Mouse (Mus musculus) frontal cortex, adult 2 months (tissue): ENCODE results near the gene Pard6a. TPM values are rescaled to one million over a fixed set of nuclear protein-coding genes. Genes with fewer than 3 reads are reported as not detected.

Experiments used
- DNase-seq, 2 experiments: peaks; one replicate each; pipeline ENCODE4 v3.0.0; 2022; ENCODE audit warnings: low spot score in 1 of 2; ENCODE audit errors: extremely low spot score in 1 of 2
- polyA plus RNA-seq: library from polyadenylated mRNA; depleted of rRNA; stranded (reverse); fragments of >200 nt; gene quantifications from 2 replicates; pipeline ENCODE4 v1.2.3, GENCODE M21; 2012; rRNA removed

Pard6a gene
- polyA plus RNA-seq, 1 experiment = 49.5 TPM

- no peak for DNase-seq
These were observed 38.3 kb downstream of the Pard6a start for GRCm38 (mm10) chr8:105739216-105739615.

- no peak for DNase-seq
These were observed 42.4 kb downstream of the Pard6a start for GRCm38 (mm10) chr8:105743301-105743700.

GRCm38 (mm10) chr8:105750606-105751005 is 49.7 kb downstream of the Pard6a start:
- DNase-seq = peak in 1 of 2 experiments; percentile 38

Other genes with a start within 250 kb of the Pard6a start
- 66.7 and 76.4 TPM in 2 replicates for gene Tppp3, start 229.6 kb upstream of the Pard6a start, polyA plus RNA-seq
- 75.3 and 75.7 TPM in 2 replicates for gene Zdhhc1, start 204.2 kb upstream of the Pard6a start, polyA plus RNA-seq
- gene Hsd11b2, start 182.4 kb upstream of the Pard6a start, polyA plus RNA-seq = 0.21 and 0.22 TPM in 2 replicates
- 334 and 339 TPM in 2 replicates for gene Atp6v0d1, start 135.1 kb upstream of the Pard6a start, polyA plus RNA-seq
- 52.0 and 52.1 TPM in 2 replicates for gene Ripor1, start 95.9 kb upstream of the Pard6a start, polyA plus RNA-seq
- 34.9 and 37.1 TPM in 2 replicates for gene Ctcf, start 64.6 kb upstream of the Pard6a start, polyA plus RNA-seq
- 0.25 and 0.36 TPM in 2 replicates for gene Agrp, start 63.8 kb upstream of the Pard6a start, polyA plus RNA-seq
- gene Carmil2, start 14.9 kb upstream of the Pard6a start, polyA plus RNA-seq = 33.6 and 37.2 TPM in 2 replicates
- gene Acd, start within 50 bp of the Pard6a start, polyA plus RNA-seq = 42.5 and 46.0 TPM in 2 replicates
- 0.38 and 0.92 TPM in 2 replicates for gene 4933405L10Rik, start 6.5 kb downstream of the Pard6a start, polyA plus RNA-seq
- gene Enkd1, start 7.1 kb downstream of the Pard6a start, polyA plus RNA-seq = 15.6 and 16.0 TPM in 2 replicates
- gene Gfod2, start 57.5 kb downstream of the Pard6a start, polyA plus RNA-seq = 18.1 and 21.5 TPM in 2 replicates
- gene Ranbp10, start 126.2 kb downstream of the Pard6a start, polyA plus RNA-seq = 24.2 and 28.5 TPM in 2 replicates
- 0.17 TPM in 1 of 2 replicates, not detected in the other for gene Tsnaxip1, start 126.6 kb downstream of the Pard6a start, polyA plus RNA-seq
- 31.5 and 32.3 TPM in 2 replicates for gene Cenpt, start 152.1 kb downstream of the Pard6a start, polyA plus RNA-seq
- gene Thap11, start 154.0 kb downstream of the Pard6a start, polyA plus RNA-seq = 47.0 and 47.1 TPM in 2 replicates
- 79.7 and 94.9 TPM in 2 replicates for gene Nutf2, start 159.4 kb downstream of the Pard6a start, polyA plus RNA-seq
- 71.6 and 78.3 TPM in 2 replicates for gene Edc4, start 179.7 kb downstream of the Pard6a start, polyA plus RNA-seq
- 4.2 and 8.1 TPM in 2 replicates for gene Nrn1l, start 192.4 kb downstream of the Pard6a start, polyA plus RNA-seq
- 13.3 TPM in 2 replicates for gene Pskh1, start 199.3 kb downstream of the Pard6a start, polyA plus RNA-seq
- 4.5 and 4.9 TPM in 2 replicates for gene Ctrl, start 232.7 kb downstream of the Pard6a start, polyA plus RNA-seq
- gene Psmb10, start 237.3 kb downstream of the Pard6a start, polyA plus RNA-seq = 115 and 125 TPM in 2 replicates
- gene Lcat, start 242.2 kb downstream of the Pard6a start, polyA plus RNA-seq = 75.1 and 75.6 TPM in 2 replicates